Mouse (Mus musculus) B cell, adult 2 months (primary cell): ENCODE data around the gene Gm20888.
"Not testable (repeated sequence)": the region's sequence is repeated elsewhere in the genome, so short reads cannot be mapped to it uniquely, and the experiment has no call there.

Experiments used
- DNase-seq, 2 experiments: peaks; one replicate each; pipeline ENCODE4 v3.0.0; 2022

The Gm20888 gene

GRCm38 (mm10) chrY:70441582-70441981 is at the start of gene Gm20888:
Gm20888 (plus strand) TSS chrY:70441882.
- not testable (repeated sequence) for DNase-seq
